Mouse (Mus musculus): Measurements from ENCODE around the gene Baiap2l1. TPM values are rescaled to one million over a fixed set of nuclear protein-coding genes. Genes with fewer than 3 reads are reported as not detected.
A peak's percentile ranks its signal among the peaks of the same experiment; 100 is the strongest.
"Not testable (repeated sequence)": the region's sequence is repeated elsewhere in the genome, so short reads cannot be mapped to it uniquely, and the experiment has no call there.

Baiap2l1 gene
- polyA plus RNA-seq, 1 experiment from 2014 or later, result 1.6 TPM

- Histone ChIP-seq H3K4me3 (no peak overlapping the region), H3K9ac (no peak overlapping the region), H3K4me2 (no peak overlapping the region), H3K9me3 (no peaks in the 10 kb centered on the region), H3K27ac (replicated peaks) (no peak overlapping the region), H3K4me1 (replicated peaks) (peaks cover 6% of the 10 kb centered on the region; the same call in 1 of the 2 replicates), H3K36me3 (no peaks in the 10 kb centered on the region), H3K27me3 (no peaks in the 10 kb centered on the region)
- WGBS, result 46% methylated on average over 1 of the region's 1 CpGs
- no peak for ATAC-seq (ENCODE audit: low read depth)
Observed at GRCm38 (mm10) chr5:144338787-144339186, 19.1 kb downstream of the Baiap2l1 start.

GRCm38 (mm10) chr5:144335357-144335756 is 22.6 kb downstream of the Baiap2l1 start:
- H3K4me3 ChIP-seq; H3K9ac ChIP-seq; H3K36me3 ChIP-seq; H3K27me3 ChIP-seq; H3K27ac ChIP-seq (replicated peaks); H3K9me3 ChIP-seq; H3K4me1 ChIP-seq (replicated peaks); H3K4me2 ChIP-seq; ATAC-seq (ENCODE audit: low read depth): not testable (repeated sequence)
- WGBS, result 78% methylated on average over 6 of the region's 6 CpGs

- Histone ChIP-seq H3K4me1 (replicated peaks) (0 out of 2 replicates have a peak, but pooled peaks cover 6% of the 10 kb centered on the region), H3K27me3 (no peaks in the 10 kb centered on the region), H3K36me3 (no peaks in the 10 kb centered on the region), H3K27ac (replicated peaks) (no peak overlapping the region), H3K9ac (no peak overlapping the region), H3K9me3 (no peaks in the 10 kb centered on the region), H3K4me2 (no peak overlapping the region), H3K4me3 (no peak overlapping the region)
- WGBS, result 91% methylated on average over 11 of the region's 11 CpGs
- no peak for ATAC-seq (ENCODE audit: low read depth)
Observed at GRCm38 (mm10) chr5:144334010-144334409, 23.9 kb downstream of the Baiap2l1 start.

GRCm38 (mm10) chr5:144322717-144323116 is 35.2 kb downstream of the Baiap2l1 start:
- no peaks in the 10 kb centered on the region for H3K36me3 ChIP-seq
- H3K9me3 ChIP-seq, result no peaks in the 10 kb centered on the region
- whole genome bisulfite sequencing, result 89% methylated on average over 3 of the region's 3 CpGs
- no peak for ATAC-seq (ENCODE audit: low read depth)
- no peak overlapping the region for H3K4me3 ChIP-seq
- no peak overlapping the region for H3K27ac ChIP-seq (replicated peaks)
- no peaks in the 10 kb centered on the region for H3K27me3 ChIP-seq
- no peak overlapping the region for H3K9ac ChIP-seq
- peaks cover 4% of the 10 kb centered on the region for H3K4me1 ChIP-seq (replicated peaks)
- no peak overlapping the region for H3K4me2 ChIP-seq

GRCm38 (mm10) chr5:144321681-144322080 is 36.2 kb downstream of the Baiap2l1 start:
- WGBS, result 67% methylated on average over 7 of the region's 7 CpGs
- Histone ChIP-seq H3K9ac (no peak overlapping the region), H3K36me3 (no peaks in the 10 kb centered on the region), H3K4me3 (no peak overlapping the region), H3K4me1 (replicated peaks) (peaks cover 8% of the 10 kb centered on the region), H3K4me2 (no peak overlapping the region), H3K27me3 (no peaks in the 10 kb centered on the region), H3K27ac (replicated peaks) (no peak overlapping the region), H3K9me3 (no peaks in the 10 kb centered on the region)
- no peak for ATAC-seq (ENCODE audit: low read depth)

GRCm38 (mm10) chr5:144318286-144318685 is 39.6 kb downstream of the Baiap2l1 start:
- Histone ChIP-seq H3K4me3 (no peak overlapping the region), H3K4me1 (replicated peaks) (peaks cover 8% of the 10 kb centered on the region), H3K27ac (replicated peaks) (0 out of 2 replicates have a peak overlapping the region, but pooled peaks have one; percentile 28), H3K36me3 (no peaks in the 10 kb centered on the region), H3K27me3 (no peaks in the 10 kb centered on the region), H3K9ac (no peak overlapping the region), H3K4me2 (no peak overlapping the region), H3K9me3 (no peaks in the 10 kb centered on the region)
- no peak for ATAC-seq (ENCODE audit: low read depth)
- 36% methylated on average over 6 of the region's 6 CpGs for WGBS

GRCm38 (mm10) chr5:144317426-144317825 is 40.5 kb downstream of the Baiap2l1 start:
- WGBS, result 77% methylated on average over 8 of the region's 8 CpGs

GRCm38 (mm10) chr5:144316442-144316841 is 41.5 kb downstream of the Baiap2l1 start:
- no peak overlapping the region for H3K27ac ChIP-seq (replicated peaks)
- H3K4me3 ChIP-seq, result no peak overlapping the region
- H3K4me1 ChIP-seq (replicated peaks), result peaks cover 8% of the 10 kb centered on the region
- H3K4me2 ChIP-seq, result no peak overlapping the region
- H3K9me3 ChIP-seq, result no peaks in the 10 kb centered on the region
- no peaks in the 10 kb centered on the region for H3K36me3 ChIP-seq
- no peaks in the 10 kb centered on the region for H3K27me3 ChIP-seq
- 69% methylated on average over 3 of the region's 3 CpGs for WGBS
- ATAC-seq (ENCODE audit: low read depth), result no peak
- no peak overlapping the region for H3K9ac ChIP-seq

More at GRCm38 (mm10) chr5:144317426-144317825, 40.5 kb downstream of the Baiap2l1 start:
- Histone ChIP-seq H3K9ac (no peak overlapping the region), H3K36me3 (no peaks in the 10 kb centered on the region), H3K4me1 (replicated peaks) (peaks cover 8% of the 10 kb centered on the region), H3K4me3 (no peak overlapping the region), H3K27me3 (no peaks in the 10 kb centered on the region), H3K9me3 (no peaks in the 10 kb centered on the region), H3K4me2 (no peak overlapping the region), H3K27ac (replicated peaks) (no peak overlapping the region)
- ATAC-seq (ENCODE audit: low read depth), result no peak

GRCm38 (mm10) chr5:144314731-144315494 is 43.0 kb downstream of the Baiap2l1 start:
- H3K27ac ChIP-seq (replicated peaks), result no peak overlapping the region
- H3K36me3 ChIP-seq, result no peaks in the 10 kb centered on the region
- no peaks in the 10 kb centered on the region for H3K27me3 ChIP-seq
- WGBS, result 90% methylated on average over 12 of the region's 12 CpGs
- ATAC-seq (ENCODE audit: low read depth), result no peak
- H3K9me3 ChIP-seq, result no peaks in the 10 kb centered on the region
- no peak overlapping the region for H3K4me2 ChIP-seq
- H3K9ac ChIP-seq, result no peak overlapping the region
- no peak overlapping the region for H3K4me3 ChIP-seq
- peaks cover 8% of the 10 kb centered on the region for H3K4me1 ChIP-seq (replicated peaks)

GRCm38 (mm10) chr5:144313335-144313734 is 44.6 kb downstream of the Baiap2l1 start:
- Histone ChIP-seq H3K4me1 (replicated peaks) (peaks cover 8% of the 10 kb centered on the region), H3K27ac (replicated peaks) (no peak overlapping the region), H3K9ac (no peak overlapping the region), H3K4me2 (no peak overlapping the region), H3K36me3 (no peaks in the 10 kb centered on the region), H3K9me3 (no peaks in the 10 kb centered on the region), H3K27me3 (no peaks in the 10 kb centered on the region), H3K4me3 (no peak overlapping the region)
- no peak for ATAC-seq (ENCODE audit: low read depth)
- WGBS, result 26% methylated on average over 5 of the region's 5 CpGs

GRCm38 (mm10) chr5:144312183-144312582 is 45.7 kb downstream of the Baiap2l1 start:
- Histone ChIP-seq H3K9me3 (no peaks in the 10 kb centered on the region), H3K27ac (replicated peaks) (no peak overlapping the region), H3K36me3 (no peaks in the 10 kb centered on the region), H3K4me1 (replicated peaks) (no peaks in the 10 kb centered on the region; the same call in 1 of the 2 replicates), H3K9ac (no peak overlapping the region), H3K27me3 (no peaks in the 10 kb centered on the region), H3K4me3 (no peak overlapping the region), H3K4me2 (no peak overlapping the region)
- ATAC-seq (ENCODE audit: low read depth), result no peak
- WGBS, result 91% methylated on average over 7 of the region's 7 CpGs

- Histone ChIP-seq H3K4me1 (replicated peaks) (no peaks in the 10 kb centered on the region; the same call in 1 of the 2 replicates), H3K4me3 (no peak overlapping the region), H3K9ac (no peak overlapping the region), H3K9me3 (no peaks in the 10 kb centered on the region), H3K27me3 (no peaks in the 10 kb centered on the region), H3K4me2 (no peak overlapping the region), H3K36me3 (no peaks in the 10 kb centered on the region), H3K27ac (replicated peaks) (no peak overlapping the region)
- ATAC-seq (ENCODE audit: low read depth), result no peak
- WGBS, result 81% methylated on average over 4 of the region's 4 CpGs
Observed at GRCm38 (mm10) chr5:144308929-144309328, 49.0 kb downstream of the Baiap2l1 start.

- Histone ChIP-seq H3K27ac (replicated peaks) (no peak overlapping the region), H3K4me1 (replicated peaks) (no peaks in the 10 kb centered on the region), H3K27me3 (no peaks in the 10 kb centered on the region), H3K9me3 (no peaks in the 10 kb centered on the region), H3K4me2 (no peak overlapping the region), H3K4me3 (no peak overlapping the region), H3K36me3 (no peaks in the 10 kb centered on the region), H3K9ac (no peak overlapping the region)
- ATAC-seq (ENCODE audit: low read depth), result no peak
- 87% methylated on average over 2 of the region's 2 CpGs for WGBS
Observed at GRCm38 (mm10) chr5:144303071-144303470, 54.8 kb downstream of the Baiap2l1 start.
